Mouse (Mus musculus): ENCODE data around the gene Nlrc5.

- TF ChIP-seq POLR2A (IDR thresholded peaks at IDR 0.05; ENCODE audit: extremely low read depth, insufficient read depth, low read length) (no peak), CTCF (IDR thresholded peaks at IDR 0.05; ENCODE audit: low read depth, low read length) (no peak)
Measured at GRCm38 (mm10) chr8:94521481-94521880, 87.3 kb downstream of the Nlrc5 start.

All from liver, adult 2 months (tissue).